ENCODE assay signal across 23 mouse cellular contexts in genomic region chr13:33076247-33076646, GRCm38 (mm10). TPM values are rescaled to one million over a fixed set of nuclear protein-coding genes. Genes with fewer than 3 reads are reported as not detected.
A peak's percentile ranks its signal among the peaks of the same experiment; 100 is the strongest.
DNase-seq lines count a peak whose midpoint lies in the region; ATAC-seq lines count a peak whose summit lies in the region.
"Had no signal": no experiment of that assay in that cellular context is flagged by ENCODE, and none has a peak within 500 bp of the region (broad histone marks: within the 10 kb centered on the region; RNA-seq: fewer than 3 reads in every experiment).

No protein-coding gene starts in this region.

- intact Hi-C loops in heart, postnatal 14 days (cut with DNase I): no loop called here

- peak; percentile 34; the same call in 1 of the 2 replicates for ATAC-seq in common myeloid progenitor, adult 5-6 weeks (replicated peaks; ENCODE audit: low read depth, poor library complexity, severe bottlenecking)
- ATAC-seq in megakaryocyte progenitor cell, adult 5-6 weeks (replicated peaks; ENCODE audit: poor library complexity): peak; percentile 26; the same call in 1 of the 2 replicates
- ATAC-seq: forebrain, embryonic 14.5 days; forebrain, postnatal 0 days; hindbrain, embryonic 16.5 days; inflammation-experienced regulatory T-cells, adult 6 months; intestine, embryonic 16.5 days had no signal

- peak; percentile 76 for DNase-seq in heart, adult 11 months
- no peak for DNase-seq in heart, postnatal 14 days
- no peak for DNase-seq in cerebellum, adult 11-12 months
- no peak for DNase-seq in layer of hippocampus, postnatal 36 days
- DNase-seq in spleen, postnatal 10 days (ENCODE audit: low spot score in 2 of 2): no peak
- DNase-seq: adrenal gland, adult 8-10 months; adrenal gland, postnatal 25 days; cerebellum, adult 18-20 months; cerebellum, adult 9-10 months; cerebellum, postnatal 14 days; forebrain, postnatal 0 days; gastrocnemius, adult 2 months; gastrocnemius, postnatal 14 days; heart, adult 2 months had no signal

RNA-seq across cellular contexts. Expression of gene Serpinb1b, which starts 2.1 kb away (rescaled TPM):
- total RNA-seq in heart, postnatal 14 days (2021): not detected
- total RNA-seq in common myeloid progenitor, adult 5-6 weeks (2017): not detected in 2 replicates
- total RNA-seq in megakaryocyte progenitor cell, adult 5-6 weeks (2015): 0.37 TPM in 1 of 2 replicates, not detected in the other
- not detected in 2 replicates for total RNA-seq in megakaryocyte progenitor cell, adult 5-6 weeks (2017)
- total RNA-seq in layer of hippocampus, postnatal 36 days (2021): under 1 TPM; 0.66 to 0.72 TPM
- total RNA-seq: G1E; gastrocnemius, adult 2 months; heart, adult 2 months; heart, postnatal 25 days; hematopoietic stem cell, adult 5-6 weeks had no signal

RNA-seq across cellular contexts. Expression of gene Serpinb9b, which starts 49.0 kb away (rescaled TPM):
- under 1 TPM; 0.12 to 0.41 TPM for total RNA-seq in heart, postnatal 14 days (2021)
- total RNA-seq in common myeloid progenitor, adult 5-6 weeks (2017): not detected in 2 replicates
- not detected in 2 replicates for total RNA-seq in megakaryocyte progenitor cell, adult 5-6 weeks (2015)
- total RNA-seq in megakaryocyte progenitor cell, adult 5-6 weeks (2017): not detected in 2 replicates
- not detected for total RNA-seq in layer of hippocampus, postnatal 36 days (2021)
- total RNA-seq: adrenal gland, postnatal 25 days; gastrocnemius, adult 2 months; gastrocnemius, postnatal 14 days; hematopoietic stem cell, adult 5-6 weeks had no signal
